Mouse (Mus musculus) embryonic facial prominence, embryonic 11.5 days (tissue): ENCODE results near the gene Tardbp. TPM values are rescaled to one million over a fixed set of nuclear protein-coding genes. Genes with fewer than 3 reads are reported as not detected.

Source experiments
- ATAC-seq: fragments of 200-750 bp; cut with Nextera tagmentation; replicated peaks from 2 replicates; pipeline ENCODE4 v1.8.0; 2017; ENCODE audit warnings: low read depth; ENCODE audit not compliant: insufficient number of reproducible peaks, low FRiP score, low TSS enrichment
- DNase-seq: peaks from one replicate; pipeline ENCODE4 v3.0.0-alpha.2; 2015; ENCODE audit warnings: low spot score
- H3K27ac ChIP-seq: fragments of 300-500 bp; sonication (generic); replicated peaks from 2 replicates; pipeline ENCODE4 v1.5.1; 2014; ENCODE audit warnings: mild to moderate bottlenecking, low read depth, low read length, control low read depth
- H3K27me3 ChIP-seq: fragments of 300-500 bp; sonication (generic); 2 replicates; pipeline ENCODE4 v1.6.1; 2014; ENCODE audit warnings: mild to moderate bottlenecking, low read length, moderate library complexity, mixed read lengths; ENCODE audit not compliant: control insufficient read depth, insufficient read depth
- H3K36me3 ChIP-seq: fragments of 300-500 bp; sonication (generic); replicated peaks from 2 replicates; pipeline ENCODE4 v1.6.1; 2014; ENCODE audit warnings: low read depth, mild to moderate bottlenecking, low read length, moderate library complexity, mixed read lengths; ENCODE audit not compliant: control insufficient read depth, insufficient read depth
- H3K4me1 ChIP-seq: fragments of 300-500 bp; sonication (generic); 2 replicates; pipeline ENCODE4 v1.6.1; 2014; ENCODE audit warnings: low read length, mixed read lengths; ENCODE audit not compliant: control insufficient read depth, insufficient read depth
- H3K4me2 ChIP-seq: fragments of 300-500 bp; sonication (generic); 2 replicates; pipeline ENCODE4 v1.6.1; 2014; ENCODE audit warnings: low read depth, mild to moderate bottlenecking, control low read depth, low read length, moderate library complexity
- H3K4me3 ChIP-seq: fragments of 300-500 bp; sonication (generic); 2 replicates; pipeline ENCODE4 v1.5.1; 2014; ENCODE audit warnings: low read depth, low read length, control low read depth
- H3K9ac ChIP-seq: fragments of 300-500 bp; sonication (generic); replicated peaks from 2 replicates; pipeline ENCODE4 v1.6.1; 2014; ENCODE audit warnings: mild to moderate bottlenecking, control low read depth, low read length
- H3K9me3 ChIP-seq: fragments of 300-500 bp; sonication (generic); replicated peaks from 2 replicates; pipeline ENCODE4 v1.6.1; 2016; ENCODE audit warnings: mild to moderate bottlenecking, low read length, inconsistent platforms, mixed read lengths; ENCODE audit not compliant: control insufficient read depth
- WGBS: fragments of 180-500 bp; shearing (Covaris S2); extraction: QIAGEN DNeasy Blood & Tissue Kit; methylation state at CpG from one replicate; pipeline ENCODE4 v1.1.7; 2014; 5-methylcytosine and 5-hydroxymethylcytosine counted together
- polyA plus RNA-seq: library from polyadenylated mRNA; unstranded; fragments of >200 nt; fragmentation: Nextera tagmentation; extraction: Ambion mirVana; gene quantifications from 2 replicates; pipeline ENCODE4 v1.2.1, GENCODE M21; 2014

Gene Tardbp
- polyA plus RNA-seq, 1 experiment from 2014 or later, result 240 TPM

DNA sequence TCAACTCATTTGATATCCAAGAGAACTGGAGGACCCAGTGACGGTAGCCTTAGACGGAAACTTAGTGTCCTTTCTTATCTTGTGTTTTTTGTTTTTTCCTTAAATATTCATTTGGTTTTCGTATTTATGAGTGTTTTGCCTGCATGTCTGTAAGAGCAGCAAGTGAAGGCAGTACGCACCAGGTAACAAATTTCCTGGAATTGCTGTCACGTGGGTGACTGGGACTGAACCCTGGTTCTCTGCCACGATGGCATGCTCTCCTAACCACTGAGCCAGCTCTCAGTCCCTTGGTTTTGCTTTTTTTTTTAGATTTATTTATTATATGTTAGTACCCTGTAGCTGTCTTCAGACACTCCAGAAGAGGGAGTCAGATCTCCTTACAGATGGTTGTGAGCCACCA is 18.1 kb upstream of the Tardbp start:
- Histone ChIP-seq H3K4me1 (no peaks in the 10 kb centered on the region), H3K9ac (no peak overlapping the region), H3K4me3 (no peak overlapping the region), H3K36me3 (no peaks in the 10 kb centered on the region), H3K9me3 (no peaks in the 10 kb centered on the region), H3K4me2 (no peak overlapping the region), H3K27me3 (no peaks in the 10 kb centered on the region), H3K27ac (no peak overlapping the region)
- ATAC-seq (no peak), DNase-seq (no peak)
- WGBS, result 86% methylated on average over 6 of the region's 6 CpGs

DNA sequence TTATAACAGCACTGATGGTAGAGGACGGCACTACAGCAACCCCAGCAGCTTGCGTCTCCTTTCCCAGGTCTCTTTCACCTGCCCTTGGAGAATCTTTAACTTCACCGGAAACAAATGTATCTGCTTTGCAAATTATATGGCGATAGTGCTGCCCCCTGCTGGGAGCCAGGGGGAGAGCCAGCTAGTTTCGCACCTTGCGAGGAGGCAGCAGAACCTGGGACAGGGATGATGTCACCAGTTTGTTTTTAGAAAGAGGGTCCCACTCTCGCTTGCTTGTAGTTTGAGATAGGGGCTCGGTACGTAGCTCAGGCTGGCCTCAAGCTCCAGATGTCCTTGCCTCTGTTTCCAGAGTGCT is 17.3 kb upstream of the Tardbp start:
- H3K4me3 ChIP-seq, result no peak overlapping the region
- no peak overlapping the region for H3K4me2 ChIP-seq

DNA sequence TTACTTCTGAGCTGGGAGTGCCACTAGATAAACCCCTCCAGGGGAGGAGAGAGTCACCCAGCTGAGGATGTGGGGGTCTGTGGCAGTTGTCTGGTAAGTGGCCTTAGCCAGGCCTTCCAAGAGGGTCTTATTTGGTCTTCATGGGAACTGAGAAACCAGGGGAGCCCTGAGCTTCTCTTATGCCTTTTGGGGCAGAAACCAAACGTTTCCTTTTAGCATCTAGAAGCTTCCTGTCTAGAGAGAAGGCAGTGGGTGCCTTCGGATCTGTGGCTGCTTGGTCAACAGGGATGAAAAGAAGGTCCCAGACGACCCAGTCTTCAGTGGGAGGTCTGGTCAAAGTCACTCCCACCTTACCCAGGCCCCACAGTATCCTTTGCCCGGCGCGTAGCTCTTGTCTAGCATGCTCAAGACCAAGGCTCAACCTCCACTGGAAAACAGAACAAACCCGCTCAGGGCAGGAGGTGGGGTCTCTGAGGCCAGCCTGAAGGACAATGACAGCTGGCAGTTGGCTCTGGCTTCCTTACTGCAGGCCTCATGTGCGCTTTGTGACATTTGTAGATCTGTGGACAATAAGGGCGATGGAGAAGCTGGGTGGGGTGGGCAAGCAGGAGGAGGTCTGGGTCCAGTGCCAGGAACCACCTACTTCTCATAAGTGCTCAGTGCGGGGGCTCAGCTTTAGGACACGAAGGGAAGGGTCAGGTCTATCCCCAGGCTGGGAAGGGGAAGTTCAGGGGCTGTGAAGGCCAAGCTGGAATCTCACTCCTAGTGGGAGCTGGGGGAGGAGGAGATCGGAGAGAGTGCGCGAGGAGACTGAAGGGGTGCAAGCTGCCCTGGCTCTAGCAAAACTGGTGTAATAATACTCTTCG is 16.7 kb upstream of the Tardbp start, which contains the start of gene Gm572:
Gene Gm572 (plus strand): TSS at position 27 of the 866 bp plus-strand sequence.
- H3K4me2 ChIP-seq, result no peak within 1 kb of the TSS
- 64% methylated on average over 15 of the region's 15 CpGs for WGBS
- no peak for DNase-seq
- H3K27ac ChIP-seq, result no peak within 1 kb of the TSS
- H3K4me3 ChIP-seq, result no peak within 1 kb of the TSS
- no peaks in the 10 kb centered on the region for H3K4me1 ChIP-seq
- no peak for ATAC-seq
- H3K9ac ChIP-seq, result no peak within 1 kb of the TSS
- H3K9me3 ChIP-seq, result no peaks in the 10 kb centered on the region
- H3K36me3 ChIP-seq, result no peaks in the 10 kb centered on the region
- no peaks in the 10 kb centered on the region for H3K27me3 ChIP-seq

More for the DNA sequence above, 17.3 kb upstream of the Tardbp start:
- no peak overlapping the region for H3K9ac ChIP-seq
- H3K9me3 ChIP-seq, result no peaks in the 10 kb centered on the region
- H3K27me3 ChIP-seq, result no peaks in the 10 kb centered on the region
- H3K36me3 ChIP-seq, result no peaks in the 10 kb centered on the region
- peak; percentile 77 for DNase-seq
- H3K4me1 ChIP-seq, result no peaks in the 10 kb centered on the region
- no peak for ATAC-seq
- 6% methylated on average over 9 of the region's 9 CpGs for WGBS
- H3K27ac ChIP-seq, result no peak overlapping the region

DNA sequence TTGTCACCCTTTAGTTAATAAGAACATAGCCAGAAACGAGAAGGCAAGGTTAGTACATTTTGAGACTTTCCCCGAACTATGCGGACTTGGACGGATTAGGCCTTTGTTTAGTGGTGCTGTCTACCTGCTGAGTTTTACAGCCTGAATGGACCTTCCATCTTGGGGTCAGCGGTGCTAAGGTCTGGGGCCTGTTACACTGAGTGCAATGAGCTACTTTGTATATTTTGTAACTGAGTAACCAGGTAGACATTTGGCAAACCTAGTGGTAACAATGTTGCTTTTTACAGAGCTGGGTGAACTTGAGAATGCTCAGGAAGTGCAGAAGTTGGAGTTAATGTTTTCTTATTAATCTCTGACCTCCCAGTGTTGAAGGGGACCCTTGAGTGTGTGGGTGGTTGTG is 14.3 kb upstream of the Tardbp start:
- H3K4me2 ChIP-seq, result no peak overlapping the region
- no peak overlapping the region for H3K27ac ChIP-seq
- H3K4me3 ChIP-seq, result no peak overlapping the region
- no peaks in the 10 kb centered on the region for H3K4me1 ChIP-seq
- no peaks in the 10 kb centered on the region for H3K9me3 ChIP-seq
- no peak overlapping the region for H3K9ac ChIP-seq
- ATAC-seq (no peak), DNase-seq (no peak)
- H3K36me3 ChIP-seq, result no peaks in the 10 kb centered on the region
- 83% methylated on average over 5 of the region's 5 CpGs for WGBS
- no peaks in the 10 kb centered on the region for H3K27me3 ChIP-seq

DNA sequence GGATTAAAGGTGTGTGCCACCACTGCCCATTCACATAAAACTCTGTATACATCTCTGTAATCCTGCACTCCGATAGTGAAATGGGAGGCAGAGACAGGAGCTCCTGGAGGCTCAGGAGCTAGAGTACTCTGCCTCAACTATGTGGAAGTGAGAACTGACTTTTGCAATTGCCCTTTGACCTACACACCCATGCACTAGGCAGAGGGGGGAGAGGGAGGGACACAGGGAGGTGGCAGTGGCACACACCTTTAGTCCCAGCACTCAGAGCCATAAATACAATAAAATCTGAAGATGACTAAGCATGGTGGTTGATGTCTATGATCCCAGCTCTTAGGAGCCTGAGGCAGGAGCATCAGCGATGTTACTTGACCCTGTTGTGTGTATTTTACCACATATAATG is 12.6 kb upstream of the Tardbp start:
- no peak overlapping the region for H3K4me2 ChIP-seq
- H3K27ac ChIP-seq, result no peak overlapping the region
- no peaks in the 10 kb centered on the region for H3K36me3 ChIP-seq
- H3K9me3 ChIP-seq, result no peaks in the 10 kb centered on the region
- H3K9ac ChIP-seq, result no peak overlapping the region
- H3K4me3 ChIP-seq, result no peak overlapping the region
- no peaks in the 10 kb centered on the region for H3K27me3 ChIP-seq
- no peaks in the 10 kb centered on the region for H3K4me1 ChIP-seq
- DNase-seq (no peak), ATAC-seq (no peak)
- WGBS, result 86% methylated on average over 2 of the region's 2 CpGs

DNA sequence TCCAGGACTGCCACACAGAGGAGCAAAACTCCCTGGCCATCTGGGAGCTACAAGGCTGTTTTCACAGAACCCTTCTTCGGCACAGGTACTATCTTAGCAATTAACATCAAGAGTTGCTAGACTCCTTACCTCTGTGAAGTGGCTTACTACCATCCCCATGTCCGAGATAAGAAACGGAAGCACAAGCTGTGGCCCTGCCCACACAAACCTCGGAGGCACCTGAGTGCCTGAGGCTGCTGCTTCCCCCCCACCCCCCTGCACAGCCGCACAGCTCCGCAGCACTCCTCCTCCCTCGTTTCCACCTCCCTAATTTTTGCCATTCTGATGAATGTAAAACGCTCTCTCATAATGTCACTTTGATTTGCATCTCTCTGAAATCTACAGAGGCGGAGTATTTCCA is 11.5 kb upstream of the Tardbp start:
- H3K4me1 ChIP-seq, result no peaks in the 10 kb centered on the region
- WGBS, result 57% methylated on average over 9 of the region's 9 CpGs
- no peak for ATAC-seq
- no peak for DNase-seq
- H3K4me2 ChIP-seq, result no peak overlapping the region
- H3K9me3 ChIP-seq, result no peaks in the 10 kb centered on the region
- no peaks in the 10 kb centered on the region for H3K27me3 ChIP-seq
- H3K36me3 ChIP-seq, result no peaks in the 10 kb centered on the region
- no peak overlapping the region for H3K9ac ChIP-seq
- H3K4me3 ChIP-seq, result no peak overlapping the region
- H3K27ac ChIP-seq, result no peak overlapping the region

DNA sequence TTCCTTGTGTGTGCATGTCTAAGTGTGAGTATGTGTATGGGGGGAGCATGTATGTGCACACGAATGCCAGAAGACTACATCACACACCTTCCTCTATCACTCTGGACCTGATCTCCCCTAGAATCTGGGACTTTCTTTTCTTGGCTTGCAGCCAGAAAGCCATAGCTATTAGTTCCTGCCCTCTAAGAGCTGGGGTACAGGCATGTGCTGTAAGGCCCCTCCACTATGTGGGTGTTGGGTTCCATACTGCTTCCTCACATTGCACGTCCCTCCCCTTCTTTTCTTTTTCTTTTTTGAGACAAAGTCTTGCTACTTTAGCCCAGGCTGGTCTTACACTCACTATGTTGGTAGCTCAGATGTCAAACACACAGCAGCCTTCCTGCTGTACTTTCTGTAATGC is 8.5 kb upstream of the Tardbp start:
- Histone ChIP-seq H3K27ac (no peak overlapping the region), H3K9me3 (no peaks in the 10 kb centered on the region), H3K36me3 (no peaks in the 10 kb centered on the region), H3K4me2 (no peak overlapping the region), H3K4me1 (no peaks in the 10 kb centered on the region), H3K27me3 (no peaks in the 10 kb centered on the region), H3K9ac (no peak overlapping the region), H3K4me3 (no peak overlapping the region)
- WGBS, result 80% methylated on average over 2 of the region's 2 CpGs
- ATAC-seq, result 0 out of 2 replicates have a peak, but pooled peaks have one; percentile 31
- no peak for DNase-seq

DNA sequence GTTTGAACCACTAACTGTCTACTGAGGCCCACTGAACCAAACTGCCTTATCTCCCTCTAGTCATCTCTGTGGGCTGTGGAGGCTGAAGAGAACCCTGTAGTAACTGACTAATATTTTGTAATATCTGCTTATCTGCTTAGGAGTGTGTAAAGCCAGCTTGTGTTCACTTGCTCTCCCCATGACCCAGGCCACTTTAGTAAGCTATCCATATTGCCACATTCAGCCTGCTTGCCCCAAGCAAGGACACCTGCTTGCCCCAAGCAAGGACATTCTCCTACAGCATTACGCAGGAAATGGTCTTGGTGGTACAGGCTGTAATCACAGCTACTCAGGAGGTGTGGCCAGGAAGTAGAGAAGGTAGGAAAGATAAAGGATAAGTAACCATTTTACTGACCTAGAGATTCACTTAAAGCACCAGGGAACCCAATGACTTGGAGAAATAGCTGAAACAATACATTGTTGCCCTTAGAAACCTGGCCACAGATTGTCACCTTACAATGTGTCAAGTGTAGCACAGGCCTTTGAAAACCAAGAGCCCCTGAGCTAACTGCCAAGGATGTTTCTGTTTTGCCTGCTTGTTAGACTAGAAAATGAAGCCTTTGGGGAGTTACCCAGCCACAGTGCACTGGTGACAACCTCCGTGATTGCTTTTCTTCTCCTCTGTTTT is 6.7 kb upstream of the Tardbp start:
- H3K27ac ChIP-seq, result no peak overlapping the region
- no peaks in the 10 kb centered on the region for H3K9me3 ChIP-seq
- no peak for ATAC-seq
- no peak for DNase-seq
- H3K27me3 ChIP-seq, result no peaks in the 10 kb centered on the region
- H3K4me2 ChIP-seq, result no peak overlapping the region
- H3K36me3 ChIP-seq, result no peaks in the 10 kb centered on the region
- H3K9ac ChIP-seq, result no peak overlapping the region
- H3K4me3 ChIP-seq, result no peak overlapping the region
- no peaks in the 10 kb centered on the region for H3K4me1 ChIP-seq
- WGBS, result 83% methylated on average over 2 of the region's 2 CpGs
